Mouse (Mus musculus): ENCODE results near the gene Rcn2.

Rcn2 gene

GRCm38 (mm10) chr9:56097584-56098298 lies 56.1 kb downstream of the Rcn2 start:
- no peak for DNase-seq

GRCm38 (mm10) chr9:56100041-56100522 lies 58.4 kb downstream of the Rcn2 start:
- no peak for DNase-seq

- no peak for DNase-seq
Measured at GRCm38 (mm10) chr9:56101022-56101421, 59.4 kb downstream of the Rcn2 start.

GRCm38 (mm10) chr9:56104921-56105320 lies 63.3 kb downstream of the Rcn2 start:
- DNase-seq: no peak

GRCm38 (mm10) chr9:56106274-56107072 lies 64.8 kb downstream of the Rcn2 start:
- DNase-seq: no peak

GRCm38 (mm10) chr9:56107527-56107926 lies 65.9 kb downstream of the Rcn2 start:
- no peak for DNase-seq

- DNase-seq: no peak
Measured at GRCm38 (mm10) chr9:56108174-56108573, 66.5 kb downstream of the Rcn2 start.
